Mouse (Mus musculus) G1E (cell line): ENCODE measurements at regions not wholly inside any gene's neighbourhood (a gene's known extent, or its start where the extent isn't known, plus 50 kb on each side); places are given as distances from the start of the nearest gene placed in this dataset.

ENCODE experiments used
- CTCF ChIP-seq: IDR thresholded peaks from 2 replicates; pipeline ENCODE4 v1.5.1; 2012; ENCODE audit warnings: low read depth, low read length, inconsistent platforms, mixed read lengths
- GATA1 ChIP-seq: IDR thresholded peaks from 2 replicates; pipeline ENCODE4 v1.6.1; 2012; ENCODE audit warnings: borderline replicate concordance, low read length, inconsistent platforms, mixed read lengths
- GATA2 ChIP-seq: IDR thresholded peaks from 2 replicates; pipeline ENCODE4 v1.6.1; 2012; ENCODE audit warnings: low read depth, low read length, inconsistent platforms, borderline replicate concordance
- POLR2AphosphoS5 ChIP-seq: IDR thresholded peaks from 2 replicates; pipeline ENCODE4 v1.6.1; 2012; ENCODE audit warnings: low read depth, low read length, inconsistent platforms; ENCODE audit not compliant: insufficient replicate concordance
- TAL1 ChIP-seq: conservative IDR thresholded peaks from 2 replicates; pipeline ENCODE4 v1.6.1; 2012; ENCODE audit warnings: low read depth, low read length, inconsistent platforms, mixed read lengths

DNA sequence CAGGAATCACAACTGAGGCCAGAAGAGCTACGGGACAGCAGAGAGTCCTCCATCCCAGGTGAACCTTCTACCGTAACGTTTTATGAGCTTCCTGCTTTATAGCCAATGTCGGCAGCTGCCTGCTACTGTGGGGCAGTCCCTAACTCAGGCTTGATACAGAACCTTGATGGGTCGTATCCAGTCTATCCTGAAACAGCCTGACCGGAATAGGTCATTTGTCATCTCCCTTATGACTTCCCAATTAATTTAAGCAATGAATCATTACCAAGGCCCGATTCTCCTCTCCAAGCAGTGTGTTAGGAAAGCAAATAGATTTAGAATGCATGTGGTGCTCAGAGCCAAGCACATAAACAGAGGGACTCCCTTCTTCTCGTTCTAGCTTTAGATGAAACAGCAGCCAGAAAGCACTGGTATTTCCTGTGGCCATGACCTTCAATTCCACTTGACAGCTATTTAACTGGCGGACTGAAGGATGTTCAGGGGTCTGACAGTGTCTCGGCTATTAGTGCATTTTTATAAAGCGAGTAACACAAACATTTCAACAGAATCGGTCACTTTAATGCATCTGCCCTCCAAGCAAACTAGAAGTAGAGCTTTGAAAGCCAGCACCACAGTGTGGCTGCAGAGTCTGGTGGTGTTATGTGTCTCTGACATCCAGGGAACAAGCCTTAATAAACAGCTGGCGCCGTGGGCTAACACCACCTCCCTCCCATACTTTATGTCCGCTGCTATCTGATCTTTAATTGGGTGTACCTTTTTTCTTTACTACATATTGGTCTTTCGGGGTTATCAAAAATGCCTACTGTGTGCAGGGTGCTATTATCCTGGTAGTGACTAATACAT is 165.4 kb downstream of the Barhl2 start:
- TF ChIP-seq CTCF (no peak), POLR2AphosphoS5 (no peak), TAL1 (no peak), GATA1 (no peak), GATA2 (no peak)
